Mouse (Mus musculus) heart, embryonic 10.5 days (tissue): Measurements from ENCODE around the gene Znrf1. TPM values are rescaled to one million over a fixed set of nuclear protein-coding genes. Genes with fewer than 3 reads are reported as not detected.
A peak's percentile ranks its signal among the peaks of the same experiment; 100 is the strongest.

Experiments used
- DNase-seq: peaks from one replicate; pipeline ENCODE4 v3.0.0-alpha.2; 2017; ENCODE audit warnings: low spot score
- H3K27ac ChIP-seq: fragments of 300-500 bp; sonication (generic); 2 replicates; pipeline ENCODE4 v1.5.1; 2016; ENCODE audit warnings: mild to moderate bottlenecking
- H3K27me3 ChIP-seq: fragments of 300-500 bp; sonication (generic); 2 replicates; pipeline ENCODE4 v1.6.1; 2016; ENCODE audit warnings: mild to moderate bottlenecking; ENCODE audit not compliant: poor library complexity, insufficient read depth, severe bottlenecking
- H3K36me3 ChIP-seq: fragments of 300-500 bp; sonication (generic); 2 replicates; pipeline ENCODE4 v1.6.1; 2016; ENCODE audit warnings: mild to moderate bottlenecking, moderate library complexity
- H3K4me1 ChIP-seq: fragments of 300-500 bp; sonication (generic); 2 replicates; pipeline ENCODE4 v1.6.1; 2016; ENCODE audit warnings: mild to moderate bottlenecking
- H3K4me3 ChIP-seq: fragments of 300-500 bp; sonication (generic); 2 replicates; pipeline ENCODE4 v1.5.1; 2016; ENCODE audit warnings: mild to moderate bottlenecking, moderate library complexity
- H3K9me3 ChIP-seq: fragments of 300-500 bp; sonication (generic); 2 replicates; pipeline ENCODE4 v1.6.1; 2016; ENCODE audit warnings: mild to moderate bottlenecking, moderate library complexity
- WGBS: fragments of 180-500 bp; shearing (Covaris S2); methylation state at CpG from one replicate; pipeline ENCODE4 v1.1.7; 2016; 5-methylcytosine and 5-hydroxymethylcytosine counted together
- polyA plus RNA-seq: library from polyadenylated mRNA; unstranded; fragments of >200 nt; fragmentation: Nextera tagmentation; extraction: Ambion mirVana; gene quantifications from 2 replicates; pipeline ENCODE4 v1.2.1, GENCODE M21; 2016

The Znrf1 gene
- polyA plus RNA-seq, 1 experiment from 2014 or later, result 37.0 TPM

DNA sequence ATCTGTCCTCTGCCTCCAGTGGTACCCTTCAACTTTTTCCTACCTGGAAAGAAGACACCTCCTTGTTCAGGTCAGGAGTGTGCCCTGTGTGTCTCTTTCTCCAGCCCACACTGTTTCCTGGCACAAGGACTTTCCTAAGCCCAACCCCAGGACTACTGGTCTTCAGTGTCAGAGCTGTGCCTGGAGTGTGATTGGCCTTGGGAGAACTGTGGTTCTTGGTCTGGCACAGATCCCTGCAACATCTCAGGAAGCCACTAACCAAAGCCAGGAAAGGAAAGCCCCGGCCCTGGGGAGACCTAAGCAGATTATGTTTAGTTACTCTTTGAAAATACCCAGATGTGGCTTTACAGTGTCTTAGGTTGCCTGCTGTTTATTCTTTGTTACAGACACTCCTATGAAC is 84.0 kb downstream of the Znrf1 start:
- peaks cover 17% of the 10 kb centered on the region for H3K4me1 ChIP-seq
- H3K9me3 ChIP-seq, result no peaks in the 10 kb centered on the region
- H3K27me3 ChIP-seq, result no peaks in the 10 kb centered on the region
- H3K27ac ChIP-seq, result no peak overlapping the region
- WGBS, result 55% methylated on average over 1 of the region's 1 CpGs
- H3K36me3 ChIP-seq, result peaks cover 26% of the 10 kb centered on the region
- H3K4me3 ChIP-seq, result no peak overlapping the region
- DNase-seq, result no peak

DNA sequence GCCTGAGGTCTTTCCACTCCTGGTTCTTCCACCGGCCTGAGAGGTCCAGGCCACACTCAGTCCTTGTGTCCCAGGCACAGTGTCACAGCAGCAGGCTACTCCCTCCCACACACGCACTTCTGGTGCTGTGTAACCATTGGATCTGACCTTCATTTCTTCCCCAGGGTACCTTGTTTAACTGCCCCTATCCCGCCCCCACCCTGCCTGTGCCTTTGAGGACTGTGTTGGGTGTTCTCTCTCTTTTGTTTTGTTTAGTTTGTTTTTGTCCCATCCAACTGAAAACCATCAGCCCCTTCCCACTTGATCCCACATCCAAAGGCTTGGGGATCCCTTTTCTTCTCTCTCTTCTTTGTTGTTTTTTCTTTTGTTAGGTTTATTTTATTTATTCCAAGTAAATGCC is 86.2 kb downstream of the Znrf1 start:
- Histone ChIP-seq H3K27ac (no peak overlapping the region), H3K4me1 (peaks cover 18% of the 10 kb centered on the region), H3K27me3 (no peaks in the 10 kb centered on the region), H3K4me3 (no peak overlapping the region), H3K9me3 (no peaks in the 10 kb centered on the region), H3K36me3 (peaks cover 26% of the 10 kb centered on the region)
- DNase-seq, result no peak
- WGBS, result 72% methylated on average over 3 of the region's 3 CpGs

DNA sequence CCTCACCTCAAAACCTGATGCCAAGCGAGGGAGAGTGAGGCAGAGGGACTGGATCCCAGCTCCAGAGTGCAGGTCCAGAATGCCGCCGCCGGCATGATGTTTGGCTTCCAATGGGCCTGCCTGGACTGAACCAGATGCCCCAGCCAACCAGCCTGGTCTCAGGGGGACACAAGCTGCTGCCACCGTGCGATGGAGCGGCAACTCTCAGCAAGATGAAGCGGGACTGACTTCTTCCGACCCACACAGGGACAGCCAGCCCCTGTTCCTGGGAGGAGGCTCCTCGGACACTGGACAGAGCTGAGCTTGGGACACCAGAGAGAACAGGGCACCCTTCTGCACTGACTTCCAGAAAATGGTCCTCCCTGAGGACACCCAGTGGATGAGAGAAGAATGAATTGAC is 86.7 kb downstream of the Znrf1 start:
- Histone ChIP-seq H3K36me3 (peaks cover 30% of the 10 kb centered on the region), H3K4me3 (no peak overlapping the region), H3K27ac (no peak overlapping the region), H3K27me3 (no peaks in the 10 kb centered on the region), H3K4me1 (peaks cover 18% of the 10 kb centered on the region), H3K9me3 (no peaks in the 10 kb centered on the region)
- WGBS, result 85% methylated on average over 10 of the region's 10 CpGs
- DNase-seq, result no peak

DNA sequence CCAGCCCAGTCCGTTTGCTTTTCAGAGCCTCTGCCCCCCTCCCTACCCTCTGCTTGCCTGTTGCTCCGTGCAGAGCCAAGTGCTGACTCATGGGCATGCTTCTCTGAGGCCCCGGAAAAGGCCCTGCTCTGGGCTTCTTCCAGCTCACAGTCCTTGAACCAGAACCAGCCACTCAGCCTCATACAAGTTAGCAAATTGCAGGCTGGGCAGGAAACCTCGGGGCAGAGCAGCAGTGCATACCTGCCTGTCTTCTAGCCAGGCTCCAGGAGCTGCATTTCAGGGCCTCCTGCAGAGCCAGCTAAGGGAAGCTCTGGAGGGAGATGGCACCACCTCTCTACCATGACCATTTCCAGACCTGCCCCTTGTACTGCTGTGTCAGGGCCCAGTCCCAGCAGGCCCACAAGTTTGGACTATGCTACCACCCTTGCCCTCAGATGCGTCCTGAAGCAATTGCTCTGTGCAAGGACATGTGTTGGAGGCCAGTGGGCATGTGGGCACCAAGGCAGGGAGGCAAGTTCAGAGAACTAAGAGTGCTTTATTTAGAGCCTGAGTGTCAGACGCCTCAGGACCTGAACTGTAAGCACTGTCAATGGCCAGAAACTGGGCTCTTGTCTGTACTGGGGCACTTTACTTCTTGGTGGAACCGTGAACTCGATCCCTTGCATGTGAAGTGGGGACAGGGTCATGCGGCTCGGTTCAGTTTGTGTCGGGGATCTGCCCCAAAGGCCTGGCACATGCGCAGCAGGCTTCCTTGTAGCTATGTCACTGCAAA is 88.4 kb downstream of the Znrf1 start:
- WGBS, result 79% methylated on average over 12 of the region's 12 CpGs
- Histone ChIP-seq H3K27me3 (no peaks in the 10 kb centered on the region), H3K4me3 (no peak overlapping the region), H3K27ac (no peak overlapping the region), H3K36me3 (peaks cover 29% of the 10 kb centered on the region), H3K9me3 (no peaks in the 10 kb centered on the region), H3K4me1 (peaks cover 15% of the 10 kb centered on the region)
- DNase-seq, result no peak

DNA sequence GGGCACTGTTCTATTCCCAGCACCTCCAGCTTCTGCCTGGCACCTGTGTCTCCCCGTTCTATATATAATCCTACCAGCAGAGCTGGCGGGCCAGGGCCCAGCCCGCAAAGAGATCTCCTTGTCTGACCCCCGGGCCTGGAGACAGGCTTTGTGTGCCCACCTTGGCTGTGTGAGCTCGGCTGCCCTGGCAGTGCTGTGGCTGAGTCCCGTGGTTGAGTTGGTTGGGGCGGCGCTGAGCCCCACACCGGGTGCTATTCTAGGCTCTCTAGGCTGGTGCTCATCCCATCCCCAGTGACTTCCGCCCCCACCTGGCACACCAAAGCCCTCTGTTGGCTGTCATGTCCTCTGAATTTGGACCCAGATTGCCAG is 88.9 kb downstream of the Znrf1 start:
- no peaks in the 10 kb centered on the region for H3K27me3 ChIP-seq
- no peaks in the 10 kb centered on the region for H3K9me3 ChIP-seq
- no peak overlapping the region for H3K4me3 ChIP-seq
- H3K4me1 ChIP-seq, result peaks cover 14% of the 10 kb centered on the region
- no peak for DNase-seq
- WGBS, result 84% methylated on average over 10 of the region's 10 CpGs
- H3K36me3 ChIP-seq, result peaks cover 28% of the 10 kb centered on the region
- H3K27ac ChIP-seq, result no peak overlapping the region

DNA sequence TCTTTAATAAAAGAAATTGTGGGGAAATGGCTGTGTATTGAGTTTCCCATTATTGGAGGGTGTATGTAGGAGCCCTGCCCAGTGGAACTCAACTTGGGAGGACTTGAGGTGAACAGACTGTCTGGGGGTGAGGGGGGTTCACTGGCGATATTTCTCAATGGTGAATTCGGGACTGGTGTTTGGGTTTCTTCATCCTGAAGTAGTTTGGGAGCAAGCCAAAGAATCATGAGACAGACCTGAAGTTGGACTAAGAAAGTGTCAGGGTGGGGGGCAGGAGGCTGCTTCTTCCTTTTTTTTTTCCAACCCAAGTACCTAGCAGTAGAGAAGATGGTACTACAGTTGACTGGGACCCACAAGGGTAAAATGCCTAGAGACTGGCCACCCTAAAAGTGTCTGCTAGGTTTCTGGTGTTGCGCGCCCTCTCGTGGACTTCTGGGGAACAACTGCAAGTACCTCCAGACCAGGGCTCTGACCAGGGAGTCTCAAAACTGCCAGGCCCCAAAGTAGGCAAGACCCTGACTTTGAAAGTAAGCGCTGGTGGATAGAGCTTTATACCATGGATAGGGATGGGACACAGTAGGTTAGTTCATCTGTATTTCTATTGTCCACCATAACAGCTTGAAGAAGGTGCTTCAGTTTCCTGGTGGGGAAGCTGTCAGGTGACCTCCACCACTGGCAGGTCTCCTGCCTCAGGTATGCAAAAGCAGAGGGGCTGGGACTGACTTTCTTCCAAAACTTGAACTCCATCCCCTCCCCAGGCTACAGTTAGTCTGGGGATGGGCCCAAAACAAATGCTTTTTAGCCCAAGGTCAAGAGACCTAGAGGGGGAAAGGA is 90.0 kb downstream of the Znrf1 start:
- no peaks in the 10 kb centered on the region for H3K9me3 ChIP-seq
- H3K27ac ChIP-seq, result no peak overlapping the region
- H3K36me3 ChIP-seq, result peaks cover 21% of the 10 kb centered on the region
- peaks cover 19% of the 10 kb centered on the region for H3K4me1 ChIP-seq
- 42% methylated on average over 6 of the region's 6 CpGs for WGBS
- peak; percentile 90 for DNase-seq
- H3K4me3 ChIP-seq, result no peak overlapping the region
- no peaks in the 10 kb centered on the region for H3K27me3 ChIP-seq

DNA sequence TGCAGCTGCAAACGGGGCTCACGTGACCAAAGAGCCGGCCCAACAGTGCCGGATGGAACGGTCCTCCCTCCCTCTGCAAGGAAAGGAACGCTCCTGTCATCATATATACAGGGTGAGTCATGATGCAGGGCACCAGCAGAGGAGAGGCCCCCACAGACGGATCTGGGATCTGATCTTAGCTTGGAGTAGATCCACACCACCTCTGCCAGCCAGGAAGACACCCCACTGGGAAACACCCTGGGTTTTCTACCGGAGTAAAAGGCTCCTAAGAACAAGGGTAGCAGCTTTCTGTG is 90.6 kb downstream of the Znrf1 start:
- no peaks in the 10 kb centered on the region for H3K9me3 ChIP-seq
- H3K27ac ChIP-seq, result no peak overlapping the region
- no peaks in the 10 kb centered on the region for H3K27me3 ChIP-seq
- H3K4me3 ChIP-seq, result no peak overlapping the region
- DNase-seq, result no peak
- peaks cover 21% of the 10 kb centered on the region for H3K36me3 ChIP-seq
- peaks cover 19% of the 10 kb centered on the region for H3K4me1 ChIP-seq
- WGBS, result 69% methylated on average over 8 of the region's 8 CpGs

DNA sequence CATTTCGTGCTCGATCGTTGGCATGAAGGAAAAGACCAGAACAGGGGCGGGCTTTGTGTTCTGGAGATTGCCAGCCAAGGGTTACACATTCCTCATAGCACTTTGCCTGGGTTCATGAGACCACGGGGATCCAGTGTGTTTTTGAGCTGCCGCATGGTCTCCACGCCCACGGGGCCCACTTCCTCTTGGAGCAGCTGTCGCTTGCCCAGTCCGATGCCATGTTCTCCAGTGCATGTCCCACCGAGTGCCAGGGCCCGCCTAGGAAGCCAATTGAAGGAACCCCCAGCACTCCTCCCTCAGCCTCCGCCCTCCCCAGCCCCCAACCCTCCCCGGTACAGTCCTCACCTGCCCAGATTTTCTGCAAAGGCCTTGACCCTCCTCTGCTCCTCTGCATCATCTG is 91.0 kb downstream of the Znrf1 start:
- whole genome bisulfite sequencing, result 89% methylated on average over 14 of the region's 14 CpGs
- Histone ChIP-seq H3K36me3 (peaks cover 16% of the 10 kb centered on the region), H3K9me3 (no peaks in the 10 kb centered on the region), H3K27me3 (no peaks in the 10 kb centered on the region), H3K4me1 (peaks cover 19% of the 10 kb centered on the region), H3K27ac (no peak overlapping the region), H3K4me3 (no peak overlapping the region)
- no peak for DNase-seq

DNA sequence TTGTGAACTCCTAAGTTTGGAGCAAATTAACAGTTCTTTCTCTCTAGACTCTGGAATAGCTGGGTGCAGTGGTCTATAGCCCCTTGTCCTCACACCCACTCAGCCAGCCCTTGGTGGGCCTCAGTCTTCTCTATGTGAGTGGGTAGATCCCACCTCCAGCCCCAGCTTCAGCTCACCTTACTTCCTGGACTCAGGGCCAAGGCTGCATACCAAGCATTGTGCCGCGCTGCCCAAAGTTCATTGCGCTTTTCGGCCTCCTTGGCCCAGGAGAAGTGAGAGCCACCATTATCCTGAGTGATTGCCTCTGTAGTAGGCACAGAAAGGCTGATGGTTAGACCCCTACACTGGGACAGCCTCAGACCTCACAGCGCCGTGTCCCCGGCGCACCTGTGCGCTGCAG is 92.0 kb downstream of the Znrf1 start:
- Histone ChIP-seq H3K9me3 (no peaks in the 10 kb centered on the region), H3K4me3 (no peak overlapping the region), H3K4me1 (peaks cover 19% of the 10 kb centered on the region), H3K36me3 (peaks cover 9% of the 10 kb centered on the region), H3K27ac (no peak overlapping the region), H3K27me3 (no peaks in the 10 kb centered on the region)
- no peak for DNase-seq
- WGBS, result 96% methylated on average over 9 of the region's 9 CpGs

DNA sequence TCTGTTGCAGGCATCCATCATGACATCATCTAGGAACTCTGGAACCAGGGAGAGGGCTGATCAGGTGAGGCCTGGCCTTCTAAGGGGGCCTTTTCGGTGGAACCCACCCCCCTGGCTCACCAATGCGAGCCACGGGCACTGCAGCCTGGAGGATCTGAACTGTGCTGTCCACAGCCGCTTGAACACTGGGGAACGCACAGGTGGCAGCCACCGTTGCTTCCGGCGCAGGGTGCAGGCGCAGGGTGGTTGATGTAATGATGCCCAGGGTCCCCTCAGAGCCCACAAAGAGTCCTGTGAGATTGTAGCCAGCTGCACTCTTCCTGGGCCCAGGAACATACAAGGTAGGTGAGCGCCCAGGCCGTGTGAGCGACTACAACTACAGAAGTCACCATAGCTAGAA is 92.5 kb downstream of the Znrf1 start:
- H3K36me3 ChIP-seq, result peaks cover 9% of the 10 kb centered on the region
- H3K4me1 ChIP-seq, result peaks cover 19% of the 10 kb centered on the region
- no peaks in the 10 kb centered on the region for H3K27me3 ChIP-seq
- 93% methylated on average over 12 of the region's 12 CpGs for WGBS
- no peak overlapping the region for H3K4me3 ChIP-seq
- H3K27ac ChIP-seq, result no peak overlapping the region
- no peak for DNase-seq
- no peaks in the 10 kb centered on the region for H3K9me3 ChIP-seq

DNA sequence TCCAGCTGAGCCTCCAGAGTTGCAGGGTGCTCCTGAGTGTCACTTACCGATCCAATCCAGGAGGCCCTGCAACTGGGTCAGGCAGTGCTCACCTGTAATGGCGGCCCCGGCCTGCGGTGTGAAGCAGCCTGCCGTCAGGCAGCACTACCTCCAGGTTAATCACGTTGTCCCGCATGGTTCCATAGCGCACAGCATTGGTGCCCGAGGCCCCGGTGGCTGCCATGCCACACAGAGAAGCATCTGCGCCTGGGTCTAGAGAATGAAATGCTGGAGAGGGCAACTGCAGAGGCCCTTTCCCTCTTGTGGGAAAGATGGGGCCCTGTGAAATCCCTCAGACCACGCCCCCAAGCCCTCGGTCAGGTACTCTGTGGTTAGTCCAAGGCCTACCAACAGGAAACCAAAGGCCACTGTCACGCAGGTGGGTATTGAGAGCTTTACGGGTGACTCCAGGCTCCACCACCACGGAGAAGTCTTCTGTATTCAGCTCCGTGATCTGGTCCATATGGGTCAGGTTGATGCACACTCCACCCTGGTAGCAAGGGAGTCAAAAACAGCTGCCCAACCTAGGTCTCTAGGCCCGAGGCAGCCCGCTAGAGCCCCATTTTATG is 93.1 kb downstream of the Znrf1 start:
- Histone ChIP-seq H3K4me3 (no peak overlapping the region), H3K9me3 (no peaks in the 10 kb centered on the region), H3K27ac (no peak overlapping the region), H3K27me3 (no peaks in the 10 kb centered on the region), H3K4me1 (peaks cover 17% of the 10 kb centered on the region), H3K36me3 (peaks cover 8% of the 10 kb centered on the region)
- 86% methylated on average over 19 of the region's 19 CpGs for WGBS
- no peak for DNase-seq

DNA sequence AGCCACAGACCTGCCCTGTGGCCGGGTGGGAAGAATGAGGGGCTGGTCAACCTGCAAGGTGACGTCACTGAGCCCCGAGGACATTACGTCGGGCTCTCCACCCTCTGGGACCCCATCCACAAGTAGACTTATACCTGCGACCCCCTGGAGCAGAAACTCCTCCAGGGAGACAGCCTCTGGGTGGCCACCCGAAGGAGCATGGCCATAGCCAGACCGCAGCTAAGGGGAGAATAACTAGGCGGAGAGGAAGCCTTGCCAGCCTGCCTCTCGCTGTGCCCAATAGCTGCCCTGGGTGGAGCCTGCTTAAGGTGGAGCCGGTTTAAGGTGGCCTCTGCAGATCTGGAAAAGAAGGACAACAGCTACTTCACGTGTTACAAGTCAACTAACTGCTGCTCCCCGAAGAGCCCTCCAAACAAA is 94.2 kb downstream of the Znrf1 start, which contains the start of gene Ldhd:
TSS of gene Ldhd (minus strand) at position 270 of the 417 bp plus-strand sequence.
- no peaks in the 10 kb centered on the region for H3K9me3 ChIP-seq
- H3K4me3 ChIP-seq, result peak within 1 kb of the TSS; percentile 51
- no peaks in the 10 kb centered on the region for H3K27me3 ChIP-seq
- peak within 1 kb of the TSS; percentile 47 for H3K27ac ChIP-seq
- 28% methylated on average over 13 of the region's 13 CpGs for WGBS
- peaks cover 6% of the 10 kb centered on the region; the same call in 1 of the 2 replicates for H3K36me3 ChIP-seq
- H3K4me1 ChIP-seq, result peaks cover 6% of the 10 kb centered on the region
- DNase-seq, result no peak

DNA sequence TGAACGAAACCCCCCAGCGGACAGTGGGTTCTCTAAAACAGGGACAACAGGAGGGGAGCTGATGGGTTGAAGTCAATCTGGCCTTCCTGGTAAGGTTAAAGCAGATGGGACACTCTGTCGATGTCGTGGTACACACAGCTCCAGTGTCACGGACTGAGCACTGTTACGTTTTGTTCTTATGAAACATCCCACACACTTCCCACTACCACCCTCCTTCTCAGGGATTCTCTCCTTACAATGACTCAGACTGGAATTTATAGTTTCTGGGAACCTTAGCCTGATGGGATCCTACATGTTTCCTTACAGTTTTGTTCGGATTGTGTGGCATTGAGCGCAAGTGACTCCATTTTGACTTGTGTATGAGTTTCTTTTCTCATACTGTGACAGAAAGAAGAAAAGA is 95.7 kb downstream of the Znrf1 start:
- no peak for DNase-seq
- peaks cover 6% of the 10 kb centered on the region for H3K4me1 ChIP-seq
- H3K36me3 ChIP-seq, result peaks cover 6% of the 10 kb centered on the region; the same call in 1 of the 2 replicates
- H3K27me3 ChIP-seq, result no peaks in the 10 kb centered on the region
- H3K9me3 ChIP-seq, result no peaks in the 10 kb centered on the region
- whole genome bisulfite sequencing, result 87% methylated on average over 8 of the region's 8 CpGs
- no peak overlapping the region for H3K4me3 ChIP-seq
- H3K27ac ChIP-seq, result no peak overlapping the region
